Mouse (Mus musculus) cortical plate, adult 2 months (tissue): ENCODE data around the gene Snx20.

ENCODE experiments used
- CTCF ChIP-seq: fragments of 200-500 bp; IDR thresholded peaks from 2 replicates; pipeline ENCODE4 v1.5.1; 2011; ENCODE audit warnings: mild to moderate bottlenecking, control low read depth, low read length; ENCODE audit not compliant: insufficient read depth; ENCODE audit errors: extremely low read depth
- POLR2A ChIP-seq: fragments of 200-500 bp; IDR thresholded peaks from 2 replicates; pipeline ENCODE4 v1.6.1; 2011; ENCODE audit warnings: mild to moderate bottlenecking, low read length, control low read depth; ENCODE audit not compliant: insufficient read depth; ENCODE audit errors: extremely low read depth

- TF ChIP-seq CTCF, result no peak
- TF ChIP-seq POLR2A, result no peak
Observed at GRCm38 (mm10) chr8:88680566-88680965, 44.6 kb upstream of the Snx20 start.
